18 mouse cellular contexts compared by ENCODE assay signal in the genomic region with DNA sequence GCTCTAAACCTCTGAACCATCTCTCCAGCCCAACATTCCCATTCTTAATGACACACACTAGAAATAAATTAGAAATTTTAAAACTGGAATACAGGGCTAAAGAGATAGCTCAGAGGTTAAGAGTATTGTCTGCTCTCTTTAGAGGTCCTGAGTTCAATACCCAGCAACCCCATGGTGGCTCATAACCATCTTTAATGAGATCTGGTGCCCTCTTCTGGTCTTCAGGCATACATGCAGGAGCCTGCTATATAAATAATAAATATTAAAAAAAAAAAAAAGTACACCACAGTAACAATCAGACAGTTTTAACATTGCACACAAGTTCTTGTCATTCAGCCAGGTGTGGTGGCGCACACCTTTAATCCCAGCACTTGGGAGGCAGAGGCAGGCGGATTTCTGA. TPM values are rescaled to one million over a fixed set of nuclear protein-coding genes. Genes with fewer than 3 reads are reported as not detected.
DNase-seq lines count a peak whose midpoint lies in the region; ATAC-seq and TF ChIP-seq lines count a peak whose summit lies in the region.
"Had no signal": no experiment of that assay in that cellular context is flagged by ENCODE, and none has a peak within 500 bp of the region (broad histone marks: within the 10 kb centered on the region; RNA-seq: fewer than 3 reads in every experiment).

No protein-coding gene starts in this region.

- peak; percentile 37; the same call in 1 of the 2 replicates for TF ChIP-seq CTCF in intestine, postnatal 0 days (IDR thresholded peaks at IDR 0.05; ENCODE audit: low read depth)
- TF ChIP-seq CTCF in E14TG2a.4 (conservative IDR thresholded peaks at IDR 0.05; ENCODE audit: low read length): peak; percentile 16; the same call in 1 of the 2 replicates

- no peaks in the 10 kb centered on the region for H3K27me3 ChIP-seq in intestine, postnatal 0 days (replicated peaks; ENCODE audit: control insufficient read depth, insufficient read depth, low read length)
- H3K27me3 ChIP-seq in intestine, embryonic 16.5 days (replicated peaks; ENCODE audit: control insufficient read depth, insufficient read depth, low read length): no peaks in the 10 kb centered on the region
- H3K27me3 ChIP-seq in E14TG2a.4 (ENCODE audit: insufficient read depth, low read length): 0 out of 2 replicates have a peak, but pooled peaks cover 4% of the 10 kb centered on the region
- no peaks in the 10 kb centered on the region for H3K27me3 ChIP-seq in forebrain, embryonic 10.5 days (ENCODE audit: poor library complexity, severe bottlenecking)
- H3K27me3 ChIP-seq: lung, embryonic 15.5 days; midbrain, embryonic 13.5 days; neural tube, embryonic 15.5 days had no signal

- no peak for ATAC-seq in intestine, postnatal 0 days
- no peak for ATAC-seq in intestine, embryonic 16.5 days
- ATAC-seq: forebrain, postnatal 0 days; midbrain, embryonic 13.5 days had no signal

- no peaks in the 10 kb centered on the region for H3K9me3 ChIP-seq in intestine, postnatal 0 days (ENCODE audit: control insufficient read depth)
- H3K9me3 ChIP-seq in intestine, embryonic 16.5 days (ENCODE audit: control insufficient read depth, low read length): no peaks in the 10 kb centered on the region
- no peaks in the 10 kb centered on the region for H3K9me3 ChIP-seq in E14TG2a.4 (ENCODE audit: low read length)
- no peaks in the 10 kb centered on the region for H3K9me3 ChIP-seq in forebrain, embryonic 10.5 days
- H3K9me3 ChIP-seq: lung, embryonic 15.5 days; midbrain, embryonic 13.5 days; neural tube, embryonic 15.5 days had no signal

- no peaks in the 10 kb centered on the region for H3K4me1 ChIP-seq in intestine, postnatal 0 days (replicated peaks; ENCODE audit: control insufficient read depth, insufficient read depth, low read length)
- H3K4me1 ChIP-seq in intestine, embryonic 16.5 days (ENCODE audit: control insufficient read depth, insufficient read depth, low read length): no peaks in the 10 kb centered on the region
- 0 out of 2 replicates have a peak, but pooled peaks cover 5% of the 10 kb centered on the region for H3K4me1 ChIP-seq in E14TG2a.4 (replicated peaks; ENCODE audit: low read depth, low read length)
- no peaks in the 10 kb centered on the region for H3K4me1 ChIP-seq in forebrain, embryonic 10.5 days
- H3K4me1 ChIP-seq: lung, embryonic 15.5 days had no signal

- no peak overlapping the region for H3K27ac ChIP-seq in intestine, postnatal 0 days (ENCODE audit: low read depth, low read length)
- no peak overlapping the region for H3K27ac ChIP-seq in intestine, embryonic 16.5 days (ENCODE audit: low read length)
- no peak overlapping the region for H3K27ac ChIP-seq in forebrain, embryonic 10.5 days
- H3K27ac ChIP-seq: lung, embryonic 15.5 days; midbrain, embryonic 13.5 days; neural tube, embryonic 15.5 days had no signal

- no peak overlapping the region for H3K4me3 ChIP-seq in intestine, postnatal 0 days (ENCODE audit: low read depth, low read length)
- H3K4me3 ChIP-seq in intestine, embryonic 16.5 days (ENCODE audit: low read length): no peak overlapping the region
- no peak overlapping the region for H3K4me3 ChIP-seq in E14TG2a.4 (replicated peaks; ENCODE audit: low read length)
- H3K4me3 ChIP-seq in forebrain, embryonic 10.5 days: no peak overlapping the region
- H3K4me3 ChIP-seq: lung, embryonic 15.5 days; midbrain, embryonic 13.5 days; neural tube, embryonic 15.5 days had no signal

- 100% methylated on average over 2 of the region's 2 CpGs for WGBS in intestine, postnatal 0 days
- WGBS in intestine, embryonic 16.5 days: 91% methylated on average over 2 of the region's 2 CpGs
- WGBS in forebrain, embryonic 10.5 days: 98% methylated on average over 2 of the region's 2 CpGs

- peak; percentile 51 for DNase-seq in 416B (ENCODE audit: low read depth)
- peak; percentile 52 for DNase-seq in induced T-regulatory cell, adult 2 months (ENCODE audit: low read depth)
- no peak for DNase-seq in spleen, postnatal 36 days (ENCODE audit: low spot score in 2 of 2)
- no peak for DNase-seq in forebrain, embryonic 10.5 days (ENCODE audit: extremely low spot score, low spot score)
- DNase-seq: adrenal gland, postnatal 14 days; cerebellum, adult 11-12 months; cerebellum, postnatal 36 days; forebrain, postnatal 0 days; heart, adult 18-20 months; kidney, adult 11 months; kidney, postnatal 14 days; thymus, postnatal 4 days had no signal

- peaks cover 33% of the 10 kb centered on the region for H3K36me3 ChIP-seq in intestine, postnatal 0 days (ENCODE audit: control insufficient read depth, insufficient read depth)
- H3K36me3 ChIP-seq in intestine, embryonic 16.5 days (ENCODE audit: control insufficient read depth, insufficient read depth, low read length): peaks cover 23% of the 10 kb centered on the region
- peaks cover 32% of the 10 kb centered on the region for H3K36me3 ChIP-seq in E14TG2a.4 (ENCODE audit: insufficient read depth, low read length)
- peaks cover 68% of the 10 kb centered on the region for H3K36me3 ChIP-seq in forebrain, embryonic 10.5 days (replicated peaks)

- no peak overlapping the region for H3K9ac ChIP-seq in intestine, postnatal 0 days (ENCODE audit: low read depth, low read length)
- H3K9ac ChIP-seq in intestine, embryonic 16.5 days (ENCODE audit: low read depth, low read length): no peak overlapping the region
- H3K9ac ChIP-seq: forebrain, postnatal 0 days; lung, embryonic 15.5 days; midbrain, embryonic 13.5 days; neural tube, embryonic 15.5 days had no signal

- no peak overlapping the region for H3K4me2 ChIP-seq in intestine, postnatal 0 days (replicated peaks; ENCODE audit: low read depth)
- H3K4me2 ChIP-seq in intestine, embryonic 16.5 days (ENCODE audit: low read depth, low read length): no peak overlapping the region
- H3K4me2 ChIP-seq: lung, embryonic 15.5 days; midbrain, embryonic 13.5 days; neural tube, embryonic 15.5 days had no signal

RNA-seq across cellular contexts. Expression of a gene that starts 6.8 kb away (rescaled TPM):
- 46.1 and 51.3 TPM in 2 replicates for polyA plus RNA-seq in intestine, postnatal 0 days (2015; fragmentation: Nextera tagmentation; extraction: Ambion mirVana)
- polyA plus RNA-seq in intestine, embryonic 16.5 days (2015; fragmentation: Nextera tagmentation; extraction: Ambion mirVana): 76.2 and 85.9 TPM in 2 replicates
- polyA plus RNA-seq in forebrain, embryonic 10.5 days (2016; fragmentation: Nextera tagmentation; extraction: Ambion mirVana): 91.1 and 97.4 TPM in 2 replicates

RNA-seq across cellular contexts. Expression of a gene that starts 14.1 kb away (rescaled TPM):
- polyA plus RNA-seq in intestine, postnatal 0 days (2015; fragmentation: Nextera tagmentation; extraction: Ambion mirVana): 2.9 and 3.1 TPM in 2 replicates
- polyA plus RNA-seq in intestine, embryonic 16.5 days (2015; fragmentation: Nextera tagmentation; extraction: Ambion mirVana): 3.7 and 5.4 TPM in 2 replicates
- 13.6 and 14.8 TPM in 2 replicates for polyA plus RNA-seq in forebrain, embryonic 10.5 days (2016; fragmentation: Nextera tagmentation; extraction: Ambion mirVana)

RNA-seq across cellular contexts. Expression of a gene that starts 52.4 kb away (rescaled TPM):
- polyA plus RNA-seq in intestine, postnatal 0 days (2015; fragmentation: Nextera tagmentation; extraction: Ambion mirVana): 340 and 353 TPM in 2 replicates
- 751 and 822 TPM in 2 replicates for polyA plus RNA-seq in intestine, embryonic 16.5 days (2015; fragmentation: Nextera tagmentation; extraction: Ambion mirVana)
- 890 and 940 TPM in 2 replicates for polyA plus RNA-seq in forebrain, embryonic 10.5 days (2016; fragmentation: Nextera tagmentation; extraction: Ambion mirVana)

Comparison
In these comparisons a context has a peak if more than half of its experiments do, and no peak if none do; other contexts are left out.
1. DNase-seq: peak in 416B (single experiment) and induced T-regulatory cell, adult 2 months (single experiment); none in spleen, postnatal 36 days (0 of 2) and forebrain, embryonic 10.5 days (single experiment).